In the genomic region with DNA sequence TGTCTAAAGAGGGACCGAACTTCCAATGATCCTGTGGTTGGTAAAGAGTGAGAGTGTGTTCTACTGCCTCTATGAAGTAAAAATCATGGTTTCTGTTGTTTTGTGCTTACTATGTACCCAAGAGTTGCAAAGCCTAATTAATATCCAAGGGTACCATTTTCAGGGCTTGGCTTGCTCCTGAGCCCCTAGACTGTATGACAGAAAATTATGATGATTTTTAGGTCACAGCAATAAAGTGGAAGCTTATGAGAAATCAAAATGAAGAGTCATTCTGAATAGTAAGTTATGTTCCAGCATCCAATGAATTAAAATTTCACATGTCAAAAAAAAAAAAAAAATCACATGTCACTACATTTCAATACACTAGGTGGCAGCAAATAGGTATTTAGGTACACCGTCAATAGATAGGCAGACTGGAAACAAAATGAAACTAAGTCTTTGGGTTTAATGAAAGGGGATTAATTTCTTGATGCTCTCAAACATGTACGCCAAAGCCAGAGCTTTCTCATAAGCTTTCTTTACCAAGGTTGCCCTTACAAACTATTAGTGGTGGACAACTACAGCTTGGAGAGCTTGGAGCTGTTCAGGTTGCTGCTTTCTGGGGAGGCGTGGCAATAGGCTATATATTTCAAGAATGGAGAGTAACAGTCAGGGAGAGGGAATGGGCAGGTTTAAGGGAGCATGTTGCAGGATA, we compare ENCODE assay signal across 8 mouse cellular contexts. TPM values are rescaled to one million over a fixed set of nuclear protein-coding genes. Genes with fewer than 3 reads are reported as not detected.
DNase-seq lines count a peak whose midpoint lies in the region; ATAC-seq lines count a peak whose summit lies in the region.

No protein-coding gene starts in this region.

- peak overlapping the region; percentile 48; the same call in 1 of the 2 replicates for H3K9ac ChIP-seq in heart, embryonic 14.5 days (ENCODE audit: low read length)
- no peak overlapping the region for H3K9ac ChIP-seq in stomach, embryonic 15.5 days

- 55% methylated on average over 4 of the region's 4 CpGs for WGBS in heart, embryonic 14.5 days
- 41% methylated on average over 4 of the region's 4 CpGs for WGBS in large intestine, adult 2 months
- WGBS in stomach, embryonic 15.5 days: 53% methylated on average over 4 of the region's 4 CpGs

- DNase-seq in heart, postnatal 14 days: no peak
- peak; percentile 6 for DNase-seq in ES-CJ7 (ENCODE audit: low read depth, low spot score)
- DNase-seq in embryo, embryonic 11 days: peak; percentile 43
- peak; percentile 7 for DNase-seq in large intestine, adult 2 months (ENCODE audit: low read depth, low spot score)
- no peak for DNase-seq in gastrocnemius, postnatal 10 days
- DNase-seq in kidney, adult 18-20 months: no peak

- no peak for ATAC-seq in heart, embryonic 14.5 days (ENCODE audit: insufficient number of reproducible peaks, insufficient read depth, low FRiP score, low read depth)
- no peak for ATAC-seq in stomach, embryonic 15.5 days (ENCODE audit: insufficient read depth, low FRiP score, low read depth)

- H3K27ac ChIP-seq in heart, embryonic 14.5 days (replicated peaks in 1 of 2; ENCODE audit: control insufficient read depth in 1 of 2, insufficient read depth in 1 of 2, low read depth in 2 of 2, low read length in 2 of 2): no peak overlapping the region
- no peak overlapping the region for H3K27ac ChIP-seq in stomach, embryonic 15.5 days

- peak overlapping the region; percentile 61 for H3K4me2 ChIP-seq in heart, embryonic 14.5 days (ENCODE audit: low read length)
- H3K4me2 ChIP-seq in stomach, embryonic 15.5 days: peak overlapping the region; percentile 29; the same call in 1 of the 2 replicates

- peak overlapping the region; percentile 26 to 30; a peak in 3 of 4 replicates for H3K4me3 ChIP-seq in heart, embryonic 14.5 days (ENCODE audit: control insufficient read depth in 1 of 2, insufficient read depth in 1 of 2, low read depth in 1 of 2, low read length in 2 of 2)
- H3K4me3 ChIP-seq in stomach, embryonic 15.5 days (replicated peaks): no peak overlapping the region; the same call in 1 of the 2 replicates

- H3K9me3 ChIP-seq in heart, embryonic 14.5 days (ENCODE audit: control insufficient read depth, low read length): no peaks in the 10 kb centered on the region
- no peaks in the 10 kb centered on the region for H3K9me3 ChIP-seq in stomach, embryonic 15.5 days

- H3K4me1 ChIP-seq in heart, embryonic 14.5 days (ENCODE audit: control insufficient read depth in 2 of 2, insufficient read depth in 2 of 2, low read length in 2 of 2): peaks cover 0 to 4% of the 10 kb centered on the region in 2 experiments; a peak in 2 of 4 replicates
- 0 out of 2 replicates have a peak, but pooled peaks cover 3% of the 10 kb centered on the region for H3K4me1 ChIP-seq in stomach, embryonic 15.5 days

- no peaks in the 10 kb centered on the region for H3K36me3 ChIP-seq in heart, embryonic 14.5 days (ENCODE audit: control insufficient read depth, insufficient read depth, low read length)
- H3K36me3 ChIP-seq in stomach, embryonic 15.5 days: no peaks in the 10 kb centered on the region

- intact Hi-C loops in heart, postnatal 14 days (cut with DNase I): loop anchor here (2.0 to 10.0 kb wide), 5 partner anchors 81 to 551 kb away; a partner anchor contains a TSS

- no peaks in the 10 kb centered on the region for H3K27me3 ChIP-seq in heart, embryonic 14.5 days (ENCODE audit: control insufficient read depth, insufficient read depth, low read length)
- H3K27me3 ChIP-seq in stomach, embryonic 15.5 days (replicated peaks): no peaks in the 10 kb centered on the region

RNA-seq across cellular contexts. Expression of a gene that starts 52.9 kb away (rescaled TPM):
- polyA plus RNA-seq in heart, embryonic 14.5 days (2014; fragmentation: Nextera tagmentation; extraction: Ambion mirVana): 0.18 and 0.35 TPM in 2 replicates
- total RNA-seq in heart, postnatal 14 days (2021): under 1 TPM; 0.22 to 0.36 TPM
- 2.9 and 4.7 TPM in 2 replicates for polyA plus RNA-seq in large intestine, adult 2 months (2012; rRNA removed)
- 0.30 and 0.32 TPM in 2 replicates for polyA plus RNA-seq in stomach, embryonic 15.5 days (2015; fragmentation: Nextera tagmentation; extraction: Ambion mirVana)
- total RNA-seq in gastrocnemius, postnatal 10 days (2021): not detected

Comparison
In these comparisons a context has a peak if more than half of its experiments do, and no peak if none do; other contexts are left out.
1. DNase-seq: peak in ES-CJ7 (single experiment), embryo, embryonic 11 days (single experiment) and large intestine, adult 2 months (single experiment); none in heart, postnatal 14 days (0 of 2), gastrocnemius, postnatal 10 days (single experiment) and kidney, adult 18-20 months (single experiment).